Comparison of ENCODE assay signal across 13 mouse cellular contexts in the genomic region with DNA sequence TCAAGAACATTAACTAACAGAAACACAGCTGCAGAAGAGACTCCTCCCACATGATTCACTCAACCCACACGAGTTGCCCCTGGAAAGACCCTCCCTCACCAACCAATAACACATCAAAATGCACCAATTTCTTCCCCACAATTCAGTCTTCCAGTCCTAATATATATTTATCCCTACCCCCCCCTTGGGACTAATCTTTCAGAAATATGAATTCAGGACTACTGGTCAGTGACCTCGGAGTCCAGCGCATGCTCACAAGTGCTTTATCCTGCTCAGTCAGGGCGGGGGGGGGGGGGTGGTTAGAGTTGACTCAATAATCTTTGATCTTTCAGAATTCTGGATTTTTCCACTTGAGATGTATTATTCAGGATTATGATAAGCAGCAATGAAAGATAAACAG.
"Had no signal": no experiment of that assay in that cellular context is flagged by ENCODE, and none has a peak within 500 bp of the region (broad histone marks: within the 10 kb centered on the region; RNA-seq: fewer than 3 reads in every experiment).

No protein-coding gene starts in this region.

- DNase-seq: gastrocnemius, postnatal 14 days; gastrocnemius, postnatal 36 days; heart, adult 11 months; heart, adult 2 months; heart, postnatal 10 days; heart, postnatal 4 days; kidney, adult 11 months; kidney, adult 2 months; kidney, adult 9 months; kidney, postnatal 14 days; kidney, postnatal 36 days; layer of hippocampus, postnatal 36 days; left cerebral cortex, postnatal 4 days had no signal
